Mouse (Mus musculus) ovary, adult 2 months (tissue): ENCODE results near the gene Dynlrb1. TPM values are rescaled to one million over a fixed set of nuclear protein-coding genes. Genes with fewer than 3 reads are reported as not detected.

Experiments
- polyA plus RNA-seq: library from polyadenylated mRNA; depleted of rRNA; stranded (reverse); fragments of >200 nt; gene quantifications from 2 replicates; pipeline ENCODE4 v1.2.3, GENCODE M21; 2012; rRNA removed

Dynlrb1 gene
- polyA plus RNA-seq: 153 and 203 TPM in 2 replicates

GRCm38 (mm10) chr2:155236362-155236992 lies at the start of gene Dynlrb1:
Gene Dynlrb1, plus strand, starts transcription at chr2:155236533.

GRCm38 (mm10) chr2:155276195-155276594 lies 39.9 kb downstream of the Dynlrb1 start, which contains the start of gene Map1lc3a:
Gene Map1lc3a, plus strand, starts transcription at chr2:155276297.

Other genes starting within 250 kb of the Dynlrb1 start
- gene Gm14226, start 218.3 kb upstream of the Dynlrb1 start, polyA plus RNA-seq: 5.1 and 8.4 TPM in 2 replicates
- gene Ahcy, start 162.0 kb upstream of the Dynlrb1 start, polyA plus RNA-seq: 98.8 and 128 TPM in 2 replicates
- 4.2 and 5.3 TPM in 2 replicates for gene Itch, start 103.0 kb upstream of the Dynlrb1 start, polyA plus RNA-seq
- gene Map1lc3a, start 39.8 kb downstream of the Dynlrb1 start, polyA plus RNA-seq: 615 and 845 TPM in 2 replicates
- gene Pigu, start 120.9 kb downstream of the Dynlrb1 start, polyA plus RNA-seq: 50.9 and 53.8 TPM in 2 replicates
- 203 and 214 TPM in 2 replicates for gene Trp53inp2, start 144.5 kb downstream of the Dynlrb1 start, polyA plus RNA-seq
- gene Ncoa6, start 237.4 kb downstream of the Dynlrb1 start, polyA plus RNA-seq: 54.7 and 58.5 TPM in 2 replicates